Comparison of ENCODE assay signal across 27 mouse cellular contexts in the genomic region with DNA sequence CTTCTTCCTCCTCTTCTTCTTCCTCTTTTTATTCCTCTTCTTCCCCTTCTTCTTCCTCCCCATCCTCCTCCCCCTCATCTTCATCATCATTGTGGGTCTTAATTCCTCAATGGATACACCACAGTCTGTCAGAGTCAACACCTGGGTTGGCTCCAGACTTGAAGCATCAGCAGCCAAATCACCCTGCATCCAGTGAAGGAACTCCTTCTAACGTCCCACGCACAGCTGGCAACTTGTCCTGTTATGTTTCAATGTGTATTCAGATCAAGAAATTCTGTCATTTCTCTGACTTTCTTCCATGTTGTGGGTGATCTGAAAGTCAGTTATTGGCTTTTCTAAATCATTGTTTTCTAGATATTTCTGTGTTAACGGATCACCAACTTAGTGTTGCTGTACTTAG.
"Had no signal": no experiment of that assay in that cellular context is flagged by ENCODE, and none has a peak within 500 bp of the region (broad histone marks: within the 10 kb centered on the region; RNA-seq: fewer than 3 reads in every experiment).

No protein-coding gene starts in this region.

- DNase-seq: gastrocnemius, postnatal 14 days; gastrocnemius, postnatal 36 days; heart, adult 11 months; heart, adult 2 months; heart, postnatal 14 days; heart, postnatal 36 days; kidney, adult 11 months; kidney, adult 2 months; kidney, adult 9 months; kidney, postnatal 14 days; kidney, postnatal 36 days; layer of hippocampus, postnatal 36 days; left cerebral cortex, postnatal 4 days had no signal

- ATAC-seq: hindbrain, postnatal 0 days; intestine, embryonic 16.5 days; liver, embryonic 12.5 days had no signal

- H3K27me3 ChIP-seq: heart, embryonic 15.5 days; hindbrain, embryonic 13.5 days; hindbrain, embryonic 15.5 days; limb, embryonic 13.5 days; limb, embryonic 15.5 days; liver, embryonic 12.5 days had no signal

- H3K9ac ChIP-seq: heart, embryonic 13.5 days; heart, embryonic 15.5 days; hindbrain, embryonic 13.5 days; hindbrain, embryonic 15.5 days; kidney, embryonic 15.5 days; limb, embryonic 13.5 days; limb, embryonic 15.5 days; liver, embryonic 12.5 days; liver, embryonic 14.5 days had no signal

- H3K4me1 ChIP-seq: heart, embryonic 13.5 days; heart, embryonic 15.5 days; hindbrain, embryonic 13.5 days; kidney, embryonic 15.5 days; limb, embryonic 13.5 days; limb, embryonic 15.5 days; liver, embryonic 12.5 days had no signal

- H3K9me3 ChIP-seq: heart, embryonic 13.5 days; heart, embryonic 15.5 days; hindbrain, embryonic 13.5 days; hindbrain, embryonic 15.5 days; kidney, embryonic 15.5 days; limb, embryonic 13.5 days; limb, embryonic 15.5 days; liver, embryonic 12.5 days had no signal

- H3K4me3 ChIP-seq: heart, adult 2 months; heart, embryonic 13.5 days; heart, embryonic 15.5 days; hindbrain, embryonic 13.5 days; hindbrain, embryonic 15.5 days; kidney, embryonic 15.5 days; layer of hippocampus, adult 2 months; limb, embryonic 13.5 days; limb, embryonic 15.5 days; liver, embryonic 12.5 days had no signal

- H3K4me2 ChIP-seq: heart, embryonic 11.5 days; heart, embryonic 13.5 days; heart, embryonic 15.5 days; hindbrain, embryonic 13.5 days; hindbrain, embryonic 15.5 days; kidney, embryonic 15.5 days; limb, embryonic 13.5 days; limb, embryonic 15.5 days; liver, embryonic 12.5 days had no signal

- H3K27ac ChIP-seq: heart, adult 2 months; heart, embryonic 13.5 days; heart, embryonic 15.5 days; hindbrain, embryonic 13.5 days; hindbrain, embryonic 15.5 days; hindbrain, postnatal 0 days; kidney, embryonic 15.5 days; kidney, postnatal 0 days; layer of hippocampus, adult 2 months; limb, embryonic 13.5 days; limb, embryonic 15.5 days; liver, embryonic 12.5 days; liver, embryonic 14.5 days had no signal

- H3K36me3 ChIP-seq: heart, embryonic 13.5 days; heart, embryonic 15.5 days; hindbrain, embryonic 13.5 days; hindbrain, embryonic 15.5 days; kidney, embryonic 15.5 days; limb, embryonic 13.5 days; limb, embryonic 15.5 days; liver, embryonic 12.5 days had no signal
